Mouse (Mus musculus): ENCODE results near the gene Wrap73. TPM values are rescaled to one million over a fixed set of nuclear protein-coding genes. Genes with fewer than 3 reads are reported as not detected.

Gene Wrap73
- total RNA-seq, 2 experiments from 2014 or later: 7.0 to 8.7 TPM

DNA sequence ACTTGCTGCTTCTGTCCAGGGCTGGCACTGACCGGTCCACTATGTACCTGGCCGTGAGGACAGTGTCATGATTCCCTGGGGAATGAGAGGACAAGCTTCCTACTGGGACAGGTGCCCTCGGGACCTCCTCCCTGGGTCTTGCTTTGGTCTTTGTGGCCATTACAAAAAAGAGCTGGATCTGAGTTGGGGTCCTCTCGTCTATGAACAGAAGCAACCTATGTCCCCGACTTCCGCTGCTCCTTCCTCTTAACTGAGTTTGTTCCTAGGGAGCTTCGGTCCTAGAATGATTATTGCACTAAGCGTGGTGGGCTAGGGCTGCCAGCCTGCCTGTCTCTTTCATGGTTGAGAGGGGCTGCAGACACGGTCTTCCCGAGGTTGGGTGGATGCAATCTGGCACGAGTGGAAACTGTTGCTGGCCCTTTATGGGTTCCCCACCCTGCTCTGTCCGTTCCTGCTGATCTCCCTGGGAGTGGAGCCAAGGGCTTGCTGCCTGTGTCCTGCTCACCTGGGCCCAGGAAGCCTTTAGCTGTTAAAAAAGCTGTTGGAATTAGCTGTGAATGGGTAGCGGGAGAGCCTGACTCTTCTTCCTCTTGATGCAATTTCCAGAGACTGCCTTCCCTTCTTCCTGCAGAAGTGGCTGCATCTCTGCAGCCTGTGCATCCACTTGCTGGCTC, 29.9 kb downstream of the Wrap73 start:
- no peak for DNase-seq
- intact Hi-C loops (cut with DNase I): no loop called here

DNA sequence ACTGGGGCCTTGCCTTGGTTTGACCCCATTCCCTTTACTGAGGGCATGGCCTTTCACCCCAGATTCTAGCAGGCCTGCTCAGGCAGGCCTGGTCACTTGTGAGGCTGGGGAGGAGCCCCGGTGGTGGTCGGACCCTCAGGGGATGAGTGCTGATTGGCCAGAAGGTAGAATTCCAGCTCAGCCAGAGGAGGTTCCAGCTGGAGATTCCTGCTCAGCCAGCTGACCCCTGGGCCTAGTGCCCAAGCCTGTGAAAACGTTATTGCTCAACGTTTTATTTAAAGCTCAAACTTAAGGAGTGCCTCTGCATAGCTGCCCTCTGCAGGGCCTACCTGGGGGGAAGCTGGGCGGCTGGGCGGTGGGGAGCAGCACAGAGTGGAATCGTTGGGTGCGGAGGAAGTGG, 35.1 kb downstream of the Wrap73 start:
- intact Hi-C loops (cut with DNase I): no loop called here
- DNase-seq: no peak

DNA sequence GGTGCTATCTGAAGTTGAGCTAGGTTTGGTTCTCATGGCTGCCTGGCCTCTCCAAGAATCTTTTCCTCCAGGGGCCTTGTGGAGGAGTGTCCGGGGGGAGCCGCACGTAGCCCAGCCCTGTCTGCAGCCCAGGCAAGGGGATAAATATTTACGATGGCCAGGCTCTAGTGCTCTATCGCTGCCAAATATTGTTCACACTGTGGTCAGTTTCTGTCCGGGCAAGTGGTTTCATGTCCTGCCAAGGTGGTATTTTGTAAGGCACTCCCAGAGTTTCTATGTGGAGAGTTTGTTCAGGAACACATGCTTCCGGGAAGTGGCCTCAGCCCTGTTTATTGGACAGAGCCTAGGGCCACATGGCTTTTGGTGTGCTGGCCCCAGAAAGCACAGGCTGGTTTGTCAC, 38.8 kb downstream of the Wrap73 start:
- intact Hi-C loops (cut with DNase I): no loop called here
- DNase-seq: no peak

DNA sequence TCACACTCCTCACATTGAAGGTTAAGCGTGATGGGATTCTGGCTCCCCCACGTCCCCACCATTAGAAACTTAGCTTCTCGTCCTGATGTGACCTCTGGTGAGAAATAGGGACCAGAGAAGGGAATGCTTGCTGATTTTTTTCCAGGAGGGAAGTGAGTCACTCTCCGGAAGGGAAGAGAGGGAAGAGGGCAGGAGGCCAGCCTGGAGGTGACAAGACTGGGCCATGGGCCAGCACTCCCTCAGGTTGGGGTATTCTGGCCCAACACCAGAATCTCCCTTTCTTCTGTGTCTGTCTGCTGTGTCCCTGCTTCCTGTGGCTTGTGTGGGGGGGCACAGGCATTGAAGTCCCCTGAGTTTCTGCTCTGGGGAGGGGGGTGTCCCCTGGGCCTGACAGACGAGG, 41.4 kb downstream of the Wrap73 start:
- intact Hi-C loops (cut with DNase I): no loop called here
- no peak for DNase-seq

DNA sequence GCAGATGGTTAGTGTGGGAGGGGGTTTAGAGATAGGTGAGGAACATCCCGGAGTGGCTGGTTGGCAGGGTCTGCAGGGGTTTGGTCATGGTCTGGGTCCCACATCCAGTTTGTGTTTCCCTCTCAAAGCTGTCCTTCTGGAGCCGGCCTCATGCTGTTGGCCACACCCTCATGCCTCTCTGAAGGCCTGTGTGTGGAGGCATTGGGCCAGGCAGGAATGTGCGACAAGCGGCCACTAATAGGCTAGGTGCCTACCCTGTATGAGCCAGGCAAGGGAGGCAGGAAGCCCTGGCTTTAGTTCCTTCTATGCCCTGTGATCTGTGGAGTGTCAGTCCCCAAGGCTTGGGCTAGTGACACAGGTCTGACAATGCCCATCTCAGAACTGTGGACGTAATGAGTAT, 42.8 kb downstream of the Wrap73 start:
- intact Hi-C loops (cut with DNase I): no loop called here
- no peak for DNase-seq

DNA sequence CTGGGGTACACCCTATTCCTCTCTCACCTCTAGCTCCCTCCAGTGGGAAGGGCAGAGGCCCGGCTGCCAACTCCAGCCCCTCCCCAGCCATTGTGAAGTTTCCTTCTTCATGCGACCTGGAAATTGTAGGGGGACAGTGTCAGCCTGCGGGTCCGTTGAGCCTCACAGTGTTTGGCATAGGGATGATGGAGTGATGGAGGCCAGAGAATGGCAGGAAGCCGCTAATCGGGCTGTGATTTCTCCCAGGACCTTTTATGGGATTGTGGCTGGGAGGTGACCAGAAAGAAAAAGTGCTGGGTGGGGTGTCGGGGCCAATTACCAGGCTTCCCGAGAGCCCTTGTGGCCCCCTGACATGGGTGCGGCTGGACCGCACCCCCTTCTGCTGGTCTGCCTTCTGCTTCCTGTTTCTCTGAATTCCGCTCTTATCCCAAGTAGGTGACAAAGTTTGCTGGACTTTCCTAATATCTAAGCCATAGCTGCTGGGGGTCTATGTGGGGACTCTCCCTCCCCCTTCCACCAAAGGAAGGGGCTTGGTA, 43.9 kb downstream of the Wrap73 start:
- no peak for DNase-seq
- intact Hi-C loops (cut with DNase I): no loop called here

DNA sequence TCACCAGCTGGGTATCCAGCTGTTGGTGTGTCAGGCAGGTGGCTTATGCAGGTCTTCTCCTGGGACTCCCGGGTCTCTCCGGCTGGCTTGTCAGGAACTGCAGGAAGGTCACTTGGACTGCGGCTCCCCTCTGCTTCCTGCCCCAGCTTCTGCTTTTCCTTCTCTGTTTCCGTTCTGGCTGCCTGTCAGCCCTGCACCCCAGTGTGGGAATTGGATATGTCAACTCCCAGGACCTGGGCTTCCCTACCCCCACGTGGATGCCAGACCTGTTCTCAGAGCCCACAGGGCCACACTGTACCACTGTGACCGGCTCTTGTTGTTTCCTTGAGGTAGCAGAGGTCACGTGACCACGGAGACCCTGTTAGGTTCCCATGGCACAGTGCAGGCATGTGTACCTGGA, 46.8 kb downstream of the Wrap73 start:
- intact Hi-C loops (cut with DNase I): no loop called here
- DNase-seq: no peak

DNA sequence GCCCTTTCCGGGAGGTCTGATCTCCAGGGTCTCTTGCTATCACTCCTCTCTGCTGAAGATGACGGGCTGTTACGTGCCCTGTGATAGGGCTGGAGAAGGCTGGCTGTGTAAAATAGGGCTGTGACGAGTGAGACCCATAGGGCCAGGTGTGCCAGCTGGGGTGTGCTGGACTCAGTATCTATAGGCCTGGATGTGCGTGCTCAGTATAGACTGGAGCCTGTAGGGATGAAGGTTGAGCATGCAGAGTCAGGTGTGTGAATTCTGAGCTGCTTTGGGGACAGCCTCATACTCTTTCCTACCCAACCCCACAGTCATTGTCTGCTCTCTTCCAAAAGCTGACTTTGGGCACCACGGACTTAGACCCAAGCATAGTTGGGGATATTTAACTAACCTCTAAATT, 55.8 kb downstream of the Wrap73 start:
- DNase-seq: no peak
- intact Hi-C loops (cut with DNase I): no loop called here

DNA sequence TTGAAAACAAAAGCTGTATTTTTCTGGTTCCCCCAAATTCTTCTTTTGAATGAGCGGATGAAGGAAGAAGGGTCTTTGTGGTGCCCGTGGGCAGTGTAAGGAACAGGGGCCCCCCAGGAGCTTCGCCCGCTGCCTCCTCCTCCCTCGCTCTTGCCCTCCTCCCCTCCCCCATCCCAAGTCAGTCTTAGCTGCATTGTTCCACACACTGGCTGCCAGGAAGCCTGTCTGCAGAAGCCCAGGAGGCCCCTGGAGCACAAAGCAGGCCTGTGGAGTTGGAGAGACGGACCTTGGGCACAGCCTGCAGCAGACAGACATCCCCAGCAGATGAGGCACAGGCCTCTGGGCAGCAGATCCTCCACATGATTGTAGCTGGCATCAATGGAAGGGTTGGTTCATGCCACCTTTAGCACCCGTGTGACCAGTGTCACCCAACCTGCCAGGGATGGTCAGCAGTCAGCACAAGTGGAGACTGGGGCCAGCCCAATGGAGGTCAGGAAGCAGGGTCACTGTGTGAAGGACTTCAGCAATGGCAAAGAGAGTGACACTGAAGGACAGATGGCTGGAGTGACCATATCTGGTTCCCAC, 56.3 kb downstream of the Wrap73 start:
- no peak for DNase-seq
- intact Hi-C loops (cut with DNase I): no loop called here

DNA sequence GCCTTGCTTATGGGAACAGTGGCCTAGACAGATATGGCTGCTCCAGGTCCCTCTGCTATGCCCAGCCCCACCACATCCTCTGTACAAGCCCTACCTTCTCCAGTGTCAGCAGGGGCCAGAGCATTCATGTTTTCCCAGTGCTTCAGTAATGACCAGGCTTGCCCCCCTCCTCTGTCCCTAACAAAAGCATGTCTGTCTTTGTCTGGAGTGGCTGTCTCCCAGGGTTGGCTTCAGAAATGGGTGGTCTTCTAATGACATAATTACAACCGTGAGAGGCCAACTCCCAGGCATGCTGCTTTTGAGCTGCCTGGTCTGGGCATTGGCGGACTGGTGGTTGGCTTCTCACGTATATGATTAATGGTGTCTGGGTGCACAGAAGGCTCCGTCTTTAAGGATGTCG, 59.3 kb downstream of the Wrap73 start:
- intact Hi-C loops (cut with DNase I): no loop called here
- no peak for DNase-seq

DNA sequence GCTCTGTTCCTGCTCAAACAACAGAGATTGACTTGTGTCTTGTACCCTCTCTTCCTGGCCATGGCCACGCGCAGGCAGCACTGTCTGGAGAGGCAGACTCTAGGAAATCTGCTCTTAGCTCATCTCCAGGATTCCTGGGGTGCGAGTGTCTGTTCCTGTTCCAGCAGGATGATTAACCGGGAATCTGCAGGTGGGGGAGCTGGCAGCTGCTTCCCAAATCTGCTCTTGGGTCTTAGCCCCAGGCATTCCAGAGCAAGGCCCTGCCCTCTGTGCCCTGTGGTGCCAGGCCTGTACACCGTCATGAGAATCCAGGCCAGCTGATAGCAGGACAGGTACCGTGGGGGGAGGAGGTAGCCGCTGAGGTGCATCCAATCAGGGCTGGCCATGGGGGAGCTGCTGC, 62.4 kb downstream of the Wrap73 start:
- intact Hi-C loops (cut with DNase I): no loop called here
- no peak for DNase-seq

DNA sequence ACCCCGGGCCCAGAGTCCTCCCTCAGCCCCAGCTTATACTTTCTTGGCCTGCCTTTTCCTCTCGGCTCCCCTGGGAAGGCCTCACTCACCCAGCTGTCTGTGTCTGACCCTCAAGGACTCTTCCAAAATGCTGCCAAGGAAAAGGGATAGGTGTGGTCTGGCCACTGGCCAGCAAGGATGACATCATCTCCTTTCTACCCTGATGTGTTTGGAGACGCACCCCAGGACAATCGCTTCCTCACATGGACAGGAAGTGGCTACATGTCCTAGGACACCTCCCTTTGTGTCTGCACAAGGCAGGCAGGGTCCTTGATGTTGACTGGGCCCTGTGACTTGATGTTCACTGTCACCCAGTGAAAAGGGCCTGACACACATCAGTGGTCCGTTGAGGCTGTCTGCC, 63.2 kb downstream of the Wrap73 start:
- no peak for DNase-seq
- intact Hi-C loops (cut with DNase I): loop anchor here (1.0 to 5.0 kb wide), 2 partner anchors 40 to 143 kb away; no protein-coding TSS in a partner anchor

DNA sequence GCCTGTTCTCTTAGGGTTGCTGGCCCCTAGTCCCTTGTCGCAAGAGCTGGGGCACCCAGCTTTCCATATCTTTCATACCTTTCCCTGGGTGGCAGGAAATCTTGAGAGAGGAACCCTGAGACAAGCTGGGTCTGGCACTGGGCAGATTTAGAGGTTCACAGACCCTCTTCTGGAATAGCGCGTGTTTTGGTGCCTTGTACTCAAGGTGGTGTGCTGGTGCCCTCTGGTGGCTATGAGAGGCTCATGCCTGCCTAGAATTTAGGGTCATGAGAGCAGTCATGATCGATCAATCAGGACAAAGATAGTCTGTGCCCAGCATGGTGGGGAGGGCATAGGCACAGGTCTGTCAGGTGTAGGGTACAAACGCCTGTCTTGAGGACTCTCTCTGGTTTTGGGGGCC, 65.1 kb downstream of the Wrap73 start:
- peak; percentile 33 to 50 for DNase-seq
- intact Hi-C loops (cut with DNase I): loop anchor here (5.0 kb wide), 1 partner anchor 145 kb away; no protein-coding TSS in a partner anchor

DNA sequence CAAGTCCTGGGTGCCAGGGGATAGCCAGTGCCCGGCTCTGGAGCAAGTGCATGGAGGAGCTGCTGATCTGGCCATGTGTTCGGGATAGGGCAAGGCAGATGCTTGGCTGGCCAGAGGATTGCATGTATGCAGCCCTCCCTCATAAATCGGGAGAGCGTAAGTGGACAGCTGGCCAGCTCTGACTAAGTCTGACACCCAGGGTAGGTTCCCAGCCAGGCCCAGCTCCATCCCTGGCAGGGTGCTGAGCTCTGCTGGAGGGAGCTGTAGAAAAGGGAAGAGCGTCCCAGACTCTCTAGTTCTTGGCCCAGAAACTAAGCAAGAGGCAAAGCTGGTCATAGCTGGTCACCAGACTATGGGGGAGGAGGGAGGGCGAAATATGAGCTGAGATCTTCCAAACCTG, 66.9 kb downstream of the Wrap73 start:
- peak in 1 of 2 experiments; percentile 59 for DNase-seq
- intact Hi-C loops (cut with DNase I): loop anchor here (2.0 to 5.0 kb wide), 2 partner anchors 64 to 147 kb away; no protein-coding TSS in a partner anchor

DNA sequence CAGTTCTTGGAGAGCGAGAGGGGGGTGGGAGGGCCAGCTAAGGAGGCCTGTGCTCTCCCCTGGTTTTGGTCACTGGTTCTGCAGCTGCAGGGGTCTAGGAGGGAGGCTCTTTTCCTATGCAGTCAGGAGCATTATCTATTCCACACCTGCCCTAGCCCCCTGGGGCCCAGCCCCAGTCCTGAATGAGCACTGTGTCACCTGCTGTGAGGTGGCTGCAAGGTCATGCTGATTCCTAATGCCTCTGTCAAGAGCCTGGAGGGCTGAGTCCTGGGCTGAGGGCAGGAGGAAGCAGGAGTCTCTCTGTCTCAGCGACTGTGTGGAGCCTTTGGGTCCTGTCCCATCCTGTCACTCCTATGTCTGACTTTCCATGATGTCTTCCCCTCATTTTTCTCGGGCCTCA, 67.7 kb downstream of the Wrap73 start:
- no peak for DNase-seq
- intact Hi-C loops (cut with DNase I): loop anchor here (2.0 to 5.0 kb wide), 2 partner anchors 63 to 148 kb away; no protein-coding TSS in a partner anchor

DNA sequence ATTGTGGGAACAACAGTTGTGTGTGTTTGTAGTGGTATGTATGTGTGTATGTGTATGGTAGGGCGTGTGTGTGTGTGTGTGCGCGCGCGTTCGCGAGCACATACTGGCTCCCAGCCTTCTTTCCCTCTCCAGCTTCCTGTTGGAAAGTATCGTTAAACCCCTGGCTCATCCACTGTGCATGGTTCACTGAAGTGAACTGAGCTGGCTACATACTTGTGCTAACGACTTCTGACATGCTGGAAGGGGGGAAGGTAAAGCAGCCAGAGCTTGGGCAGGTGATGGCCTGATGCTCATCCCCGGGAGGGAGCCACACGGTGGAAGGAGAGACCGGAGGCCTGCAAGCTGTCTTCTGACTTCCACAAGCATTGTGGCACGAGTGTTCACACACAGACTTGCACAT, 69.3 kb downstream of the Wrap73 start:
- DNase-seq: no peak
- intact Hi-C loops (cut with DNase I): no loop called here

DNA sequence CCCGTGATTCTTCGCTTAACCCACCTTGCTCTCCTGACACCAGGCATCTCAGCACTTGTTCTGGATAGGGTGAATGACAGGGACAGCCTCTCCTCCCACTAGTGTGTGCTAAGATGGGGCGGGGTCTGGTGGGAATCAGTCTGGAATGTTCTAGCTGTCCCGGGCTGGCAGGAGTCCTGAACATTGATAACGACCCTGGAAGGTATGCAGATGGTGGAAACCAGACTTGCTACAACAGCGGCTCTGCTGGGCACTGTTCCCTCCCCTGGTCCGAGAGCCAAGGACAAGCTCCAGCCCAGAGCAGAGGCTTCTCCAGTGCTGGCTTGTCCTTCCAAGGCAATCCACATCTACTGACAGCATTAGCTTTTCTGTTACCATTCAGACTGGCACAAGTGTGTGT, 71.4 kb downstream of the Wrap73 start:
- DNase-seq: peak in 1 of 2 experiments; percentile 40
- intact Hi-C loops (cut with DNase I): no loop called here

DNA sequence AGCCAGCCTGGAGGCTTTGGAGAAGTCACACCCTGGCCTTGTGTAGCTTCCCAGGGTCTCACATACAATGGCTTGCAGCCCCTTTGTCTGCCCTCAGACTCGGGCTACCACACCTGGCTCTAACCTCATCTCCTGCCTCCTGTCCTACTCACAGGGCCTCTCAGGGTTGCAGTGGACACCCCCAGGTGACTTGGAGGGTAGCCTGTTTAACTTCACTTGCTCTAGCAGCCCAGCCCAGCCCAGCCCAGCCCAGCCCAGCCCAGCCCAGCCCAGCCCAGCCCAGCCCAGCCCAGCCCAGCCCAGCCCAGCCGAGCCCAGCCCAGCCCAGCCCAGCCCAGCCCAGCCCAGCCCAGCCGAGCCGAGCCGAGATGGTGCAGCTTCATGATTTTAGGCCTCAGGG, 71.9 kb downstream of the Wrap73 start:
- intact Hi-C loops (cut with DNase I): no loop called here
- no peak for DNase-seq

All from gastrocnemius, postnatal 36 days (tissue).